Mouse (Mus musculus): Measurements from ENCODE around the gene Agfg2. TPM values are rescaled to one million over a fixed set of nuclear protein-coding genes. Genes with fewer than 3 reads are reported as not detected.

Agfg2 gene
- total RNA-seq, 2 experiments from 2014 or later = 91.4 to 141 TPM

- ATAC-seq (replicated peaks; ENCODE audit: low FRiP score, poor library complexity, severe bottlenecking) = no peak
These were observed 71.0 kb downstream of the Agfg2 start, which contains the start of gene Pcolce for GRCm38 (mm10) chr5:137613550-137613949. Gene Pcolce, minus strand, starts transcription at chr5:137613784.

- ATAC-seq (replicated peaks; ENCODE audit: low FRiP score, poor library complexity, severe bottlenecking) = no peak
These were observed 71.5 kb downstream of the Agfg2 start for GRCm38 (mm10) chr5:137613076-137613475.

- ATAC-seq (replicated peaks; ENCODE audit: low FRiP score, poor library complexity, severe bottlenecking) = no peak
These were observed 73.3 kb downstream of the Agfg2 start for GRCm38 (mm10) chr5:137611245-137611602.

GRCm38 (mm10) chr5:137610548-137611244, 73.8 kb downstream of the Agfg2 start:
- ATAC-seq (replicated peaks; ENCODE audit: low FRiP score, poor library complexity, severe bottlenecking) = no peak

GRCm38 (mm10) chr5:137610056-137610455, 74.5 kb downstream of the Agfg2 start:
- no peak for ATAC-seq (replicated peaks; ENCODE audit: low FRiP score, poor library complexity, severe bottlenecking)

GRCm38 (mm10) chr5:137609292-137609691, 75.2 kb downstream of the Agfg2 start:
- no peak for ATAC-seq (replicated peaks; ENCODE audit: low FRiP score, poor library complexity, severe bottlenecking)

GRCm38 (mm10) chr5:137608654-137609190, 75.8 kb downstream of the Agfg2 start:
- no peak for ATAC-seq (replicated peaks; ENCODE audit: low FRiP score, poor library complexity, severe bottlenecking)

- no peak for ATAC-seq (replicated peaks; ENCODE audit: low FRiP score, poor library complexity, severe bottlenecking)
These were observed 76.5 kb downstream of the Agfg2 start for GRCm38 (mm10) chr5:137607860-137608653.

GRCm38 (mm10) chr5:137601365-137601729, 83.2 kb downstream of the Agfg2 start:
- ATAC-seq (replicated peaks; ENCODE audit: low FRiP score, poor library complexity, severe bottlenecking) = peak; percentile 9; the same call in 1 of the 2 replicates

- peak; percentile 91 for ATAC-seq (replicated peaks; ENCODE audit: low FRiP score, poor library complexity, severe bottlenecking)
These were observed 83.7 kb downstream of the Agfg2 start, which contains the start of gene Mospd3 for GRCm38 (mm10) chr5:137600619-137601364. Gene Mospd3, minus strand, starts transcription at chr5:137601058.

Other genes starting within 250 kb of the Agfg2 start
- not detected in 2 replicates for gene Zan, start 207.7 kb downstream of the Agfg2 start, total RNA-seq (2015; ENCODE audit: low replicate concordance)
- not detected in 2 replicates for gene Zan, start 207.7 kb downstream of the Agfg2 start, total RNA-seq (2017; ENCODE audit: low replicate concordance)
- gene Pop7, start 182.2 kb downstream of the Agfg2 start, total RNA-seq (2015; ENCODE audit: low replicate concordance) = 2.9 and 23.5 TPM in 2 replicates
- 0.38 and 10.8 TPM in 2 replicates for gene Pop7, start 182.2 kb downstream of the Agfg2 start, total RNA-seq (2017; ENCODE audit: low replicate concordance)
- 5.4 and 5.8 TPM in 2 replicates for gene Gigyf1, start 166.2 kb downstream of the Agfg2 start, total RNA-seq (2015; ENCODE audit: low replicate concordance)
- 8.1 and 11.2 TPM in 2 replicates for gene Gigyf1, start 166.2 kb downstream of the Agfg2 start, total RNA-seq (2017; ENCODE audit: low replicate concordance)
- not detected in 2 replicates for gene Epo, start 151.5 kb downstream of the Agfg2 start, total RNA-seq (2015; ENCODE audit: low replicate concordance)
- not detected in 2 replicates for gene Epo, start 151.5 kb downstream of the Agfg2 start, total RNA-seq (2017; ENCODE audit: low replicate concordance)
- gene Gnb2, start 151.2 kb downstream of the Agfg2 start, total RNA-seq (2015; ENCODE audit: low replicate concordance) = 253 and 262 TPM in 2 replicates
- gene Gnb2, start 151.2 kb downstream of the Agfg2 start, total RNA-seq (2017; ENCODE audit: low replicate concordance) = 152 and 170 TPM in 2 replicates
- not detected in 2 replicates for gene Actl6b, start 131.2 kb downstream of the Agfg2 start, total RNA-seq (2015; ENCODE audit: low replicate concordance)
- gene Actl6b, start 131.2 kb downstream of the Agfg2 start, total RNA-seq (2017; ENCODE audit: low replicate concordance) = not detected in 2 replicates
- 44.9 and 62.0 TPM in 2 replicates for gene Tfr2, start 114.9 kb downstream of the Agfg2 start, total RNA-seq (2015; ENCODE audit: low replicate concordance)
- gene Tfr2, start 114.9 kb downstream of the Agfg2 start, total RNA-seq (2017; ENCODE audit: low replicate concordance) = 42.2 and 61.0 TPM in 2 replicates
- 36.9 and 44.3 TPM in 2 replicates for gene Mospd3, start 83.7 kb downstream of the Agfg2 start, total RNA-seq (2015; ENCODE audit: low replicate concordance)
- gene Mospd3, start 83.7 kb downstream of the Agfg2 start, total RNA-seq (2017; ENCODE audit: low replicate concordance) = 8.5 TPM in 1 of 2 replicates, not detected in the other
- 1.7 and 3.2 TPM in 2 replicates for gene Pcolce, start 70.9 kb downstream of the Agfg2 start, total RNA-seq (2015; ENCODE audit: low replicate concordance)
- 1.0 TPM in 1 of 2 replicates, not detected in the other for gene Pcolce, start 70.9 kb downstream of the Agfg2 start, total RNA-seq (2017; ENCODE audit: low replicate concordance)
- not detected in 2 replicates for gene Fbxo24, start 55.7 kb downstream of the Agfg2 start, total RNA-seq (2015; ENCODE audit: low replicate concordance)
- gene Fbxo24, start 55.7 kb downstream of the Agfg2 start, total RNA-seq (2017; ENCODE audit: low replicate concordance) = not detected in 2 replicates
- gene Lrch4, start 55.6 kb downstream of the Agfg2 start, total RNA-seq (2015; ENCODE audit: low replicate concordance) = 46.9 and 75.0 TPM in 2 replicates
- gene Lrch4, start 55.6 kb downstream of the Agfg2 start, total RNA-seq (2017; ENCODE audit: low replicate concordance) = 32.0 and 37.7 TPM in 2 replicates
- gene Gm20605, start 55.6 kb downstream of the Agfg2 start, total RNA-seq (2015; ENCODE audit: low replicate concordance) = 17.3 and 25.2 TPM in 2 replicates
- gene Gm20605, start 55.6 kb downstream of the Agfg2 start, total RNA-seq (2017; ENCODE audit: low replicate concordance) = 6.1 and 17.1 TPM in 2 replicates
- gene Sap25, start 43.4 kb downstream of the Agfg2 start, total RNA-seq (2015; ENCODE audit: low replicate concordance) = 62.5 and 94.1 TPM in 2 replicates
- 7.7 and 15.9 TPM in 2 replicates for gene Sap25, start 43.4 kb downstream of the Agfg2 start, total RNA-seq (2017; ENCODE audit: low replicate concordance)
- gene Irs3, start 39.0 kb downstream of the Agfg2 start, total RNA-seq (2015; ENCODE audit: low replicate concordance) = not detected in 2 replicates
- not detected in 2 replicates for gene Irs3, start 39.0 kb downstream of the Agfg2 start, total RNA-seq (2017; ENCODE audit: low replicate concordance)
- 2.5 TPM in 1 of 2 replicates, not detected in the other for gene Nyap1, start 56.9 kb upstream of the Agfg2 start, total RNA-seq (2015; ENCODE audit: low replicate concordance)
- gene Nyap1, start 56.9 kb upstream of the Agfg2 start, total RNA-seq (2017; ENCODE audit: low replicate concordance) = 1.4 and 4.9 TPM in 2 replicates
- gene Tsc22d4, start 61.0 kb upstream of the Agfg2 start, total RNA-seq (2015; ENCODE audit: low replicate concordance) = 31.0 and 47.9 TPM in 2 replicates
- gene Tsc22d4, start 61.0 kb upstream of the Agfg2 start, total RNA-seq (2017; ENCODE audit: low replicate concordance) = 88.1 and 103 TPM in 2 replicates
- gene Ppp1r35, start 94.1 kb upstream of the Agfg2 start, total RNA-seq (2015; ENCODE audit: low replicate concordance) = 43.6 and 45.8 TPM in 2 replicates
- gene Ppp1r35, start 94.1 kb upstream of the Agfg2 start, total RNA-seq (2017; ENCODE audit: low replicate concordance) = 28.0 and 51.0 TPM in 2 replicates
- gene Mepce, start 102.9 kb upstream of the Agfg2 start, total RNA-seq (2015; ENCODE audit: low replicate concordance) = 45.4 and 50.7 TPM in 2 replicates
- 8.9 and 22.3 TPM in 2 replicates for gene Mepce, start 102.9 kb upstream of the Agfg2 start, total RNA-seq (2017; ENCODE audit: low replicate concordance)
- gene Zcwpw1, start 103.1 kb upstream of the Agfg2 start, total RNA-seq (2015; ENCODE audit: low replicate concordance) = 9.7 and 15.5 TPM in 2 replicates
- 18.1 and 35.3 TPM in 2 replicates for gene Zcwpw1, start 103.1 kb upstream of the Agfg2 start, total RNA-seq (2017; ENCODE audit: low replicate concordance)
- 9.2 and 35.7 TPM in 2 replicates for gene Pilra, start 151.6 kb upstream of the Agfg2 start, total RNA-seq (2015; ENCODE audit: low replicate concordance)
- 10.5 and 14.4 TPM in 2 replicates for gene Pilra, start 151.6 kb upstream of the Agfg2 start, total RNA-seq (2017; ENCODE audit: low replicate concordance)
- 21.4 and 55.1 TPM in 2 replicates for gene Pilrb1, start 173.4 kb upstream of the Agfg2 start, total RNA-seq (2015; ENCODE audit: low replicate concordance)
- gene Pilrb1, start 173.4 kb upstream of the Agfg2 start, total RNA-seq (2017; ENCODE audit: low replicate concordance) = 4.1 and 15.1 TPM in 2 replicates
- 53.2 and 56.9 TPM in 2 replicates for gene Pilrb2, start 187.1 kb upstream of the Agfg2 start, total RNA-seq (2015; ENCODE audit: low replicate concordance)
- 4.0 and 17.1 TPM in 2 replicates for gene Pilrb2, start 187.1 kb upstream of the Agfg2 start, total RNA-seq (2017; ENCODE audit: low replicate concordance)
- not detected in 2 replicates for gene Cyp3a13, start 236.9 kb upstream of the Agfg2 start, total RNA-seq (2015; ENCODE audit: low replicate concordance)
- gene Cyp3a13, start 236.9 kb upstream of the Agfg2 start, total RNA-seq (2017; ENCODE audit: low replicate concordance) = not detected in 2 replicates